Mouse (Mus musculus) natural killer cell, adult 2 months (primary cell): ENCODE results near the gene Fam222b.

Source experiments
- DNase-seq, 2 experiments: peaks; one replicate each; pipeline ENCODE4 v3.0.0; 2022; ENCODE audit warnings: low spot score in 2 of 2

The Fam222b gene

GRCm38 (mm10) chr11:78164924-78165760 lies 70.7 kb downstream of the Fam222b start, which contains the start of gene Traf4:
Gene Traf4 (minus strand): TSS chr11:78165589.
- DNase-seq: peak; percentile 60 to 70

- no peak for DNase-seq
Observed at GRCm38 (mm10) chr11:78165761-78166109, 71.3 kb downstream of the Fam222b start.

GRCm38 (mm10) chr11:78166161-78166560 lies 71.7 kb downstream of the Fam222b start:
- DNase-seq: no peak

- no peak for DNase-seq
Observed at GRCm38 (mm10) chr11:78166640-78167039, 72.2 kb downstream of the Fam222b start.

- DNase-seq: no peak
Observed at GRCm38 (mm10) chr11:78167257-78167959, 72.9 kb downstream of the Fam222b start.

- peak in 1 of 2 experiments; percentile 65 for DNase-seq
Observed at GRCm38 (mm10) chr11:78168541-78169468, 74.3 kb downstream of the Fam222b start.

GRCm38 (mm10) chr11:78170306-78170705 lies 75.8 kb downstream of the Fam222b start:
- DNase-seq: no peak

- DNase-seq: no peak
Observed at GRCm38 (mm10) chr11:78171328-78171727, 76.9 kb downstream of the Fam222b start.

- peak in 1 of 2 experiments; percentile 21 for DNase-seq
Observed at GRCm38 (mm10) chr11:78172034-78172747, 77.7 kb downstream of the Fam222b start.

GRCm38 (mm10) chr11:78172748-78173383 lies 78.4 kb downstream of the Fam222b start:
- no peak for DNase-seq

- no peak for DNase-seq
Observed at GRCm38 (mm10) chr11:78174506-78174905, 80.0 kb downstream of the Fam222b start.

GRCm38 (mm10) chr11:78175771-78176401 lies 81.4 kb downstream of the Fam222b start:
- DNase-seq: no peak

- DNase-seq: peak; percentile 89 to 91
Observed at GRCm38 (mm10) chr11:78176402-78176862, 82.0 kb downstream of the Fam222b start, which contains the start of the genes Nek8 and Tlcd1. Gene Nek8 (minus strand): TSS chr11:78176675. Gene Tlcd1 (plus strand): TSS chr11:78176711.

GRCm38 (mm10) chr11:78176905-78177331 lies 82.5 kb downstream of the Fam222b start:
- peak; percentile 60 to 72 for DNase-seq

- peak in 1 of 2 experiments; percentile 49 for DNase-seq
Observed at GRCm38 (mm10) chr11:78177437-78177836, 83.0 kb downstream of the Fam222b start.

GRCm38 (mm10) chr11:78177903-78178858 lies 83.7 kb downstream of the Fam222b start:
- DNase-seq: peak; percentile 86 to 89

GRCm38 (mm10) chr11:78178859-78179437 lies 84.5 kb downstream of the Fam222b start:
- no peak for DNase-seq

GRCm38 (mm10) chr11:78179438-78179999 lies 85.1 kb downstream of the Fam222b start:
- no peak for DNase-seq
